Comparison of ENCODE assay signal across 10 mouse cellular contexts in the genomic region with DNA sequence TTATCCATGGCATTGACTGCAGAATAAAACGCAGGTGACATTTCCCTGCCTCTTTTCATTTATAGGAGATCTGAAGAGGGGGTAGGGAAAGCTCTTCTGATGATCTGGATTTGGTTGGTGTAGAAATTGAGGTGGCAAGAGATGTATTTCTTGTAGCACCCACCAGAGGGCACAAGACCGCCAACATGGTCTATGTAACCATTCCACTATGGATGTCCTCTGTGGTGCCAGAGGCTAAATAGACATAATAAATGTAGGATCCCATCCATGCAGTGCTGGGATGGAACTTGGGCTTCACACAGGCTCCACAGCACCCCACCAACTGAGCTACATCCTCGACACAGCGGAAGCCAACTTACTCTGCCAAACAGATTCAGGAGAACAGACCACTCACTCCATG. TPM values are rescaled to one million over a fixed set of nuclear protein-coding genes. Genes with fewer than 3 reads are reported as not detected.
DNase-seq lines count a peak whose midpoint lies in the region; ATAC-seq and TF ChIP-seq lines count a peak whose summit lies in the region.
"Had no signal": no experiment of that assay in that cellular context is flagged by ENCODE, and none has a peak within 500 bp of the region (broad histone marks: within the 10 kb centered on the region; RNA-seq: fewer than 3 reads in every experiment).

No protein-coding gene starts in this region.

- no peaks in the 10 kb centered on the region for H3K36me3 ChIP-seq in kidney, adult 2 months (ENCODE audit: control insufficient read depth, insufficient read depth, low read length)
- no peaks in the 10 kb centered on the region for H3K36me3 ChIP-seq in kidney, embryonic 15.5 days
- H3K36me3 ChIP-seq in hindbrain, embryonic 12.5 days: no peaks in the 10 kb centered on the region
- H3K36me3 ChIP-seq: limb, embryonic 13.5 days had no signal

- no peak overlapping the region for H3K9ac ChIP-seq in kidney, embryonic 15.5 days
- no peak overlapping the region for H3K9ac ChIP-seq in hindbrain, embryonic 12.5 days
- H3K9ac ChIP-seq: limb, embryonic 13.5 days had no signal

- ATAC-seq in kidney, embryonic 15.5 days (replicated peaks; ENCODE audit: low FRiP score): no peak
- ATAC-seq in hindbrain, embryonic 12.5 days (ENCODE audit: low FRiP score): no peak

- no peak overlapping the region for H3K27ac ChIP-seq in kidney, adult 2 months (ENCODE audit: insufficient read depth, low read depth, low read length)
- H3K27ac ChIP-seq in kidney, embryonic 15.5 days: no peak overlapping the region
- H3K27ac ChIP-seq in hindbrain, embryonic 12.5 days: no peak overlapping the region
- H3K27ac ChIP-seq: limb, embryonic 13.5 days had no signal

- WGBS in kidney, adult 2 months: 60% methylated on average over 4 of the region's 4 CpGs
- WGBS in kidney, embryonic 15.5 days: 59% methylated on average over 4 of the region's 4 CpGs
- WGBS in hindbrain, embryonic 12.5 days: 58% methylated on average over 4 of the region's 4 CpGs

- peak; percentile 21 for DNase-seq in adrenal gland, adult 2 months
- DNase-seq in adrenal gland, adult 8-10 months: no peak
- peak; percentile 18 for DNase-seq in kidney, adult 2 months
- DNase-seq in ZHBTc4 (ENCODE audit: low read depth, low spot score): peak; percentile 60
- DNase-seq in lung, postnatal 14 days: peak; percentile 26
- no peak for DNase-seq in gastrocnemius, postnatal 36 days

- intact Hi-C loops in gastrocnemius, postnatal 36 days (cut with DNase I): no loop called here

- H3K4me2 ChIP-seq in kidney, embryonic 15.5 days: no peak overlapping the region
- no peak overlapping the region for H3K4me2 ChIP-seq in hindbrain, embryonic 12.5 days (replicated peaks)
- H3K4me2 ChIP-seq: limb, embryonic 13.5 days had no signal

- no peaks in the 10 kb centered on the region for H3K4me1 ChIP-seq in kidney, adult 2 months (ENCODE audit: control insufficient read depth, insufficient read depth, low read length)
- no peaks in the 10 kb centered on the region for H3K4me1 ChIP-seq in kidney, embryonic 15.5 days
- no peaks in the 10 kb centered on the region for H3K4me1 ChIP-seq in hindbrain, embryonic 12.5 days
- H3K4me1 ChIP-seq: limb, embryonic 13.5 days had no signal

- no peak overlapping the region for H3K4me3 ChIP-seq in kidney, adult 2 months (ENCODE audit: insufficient read depth, low read depth, low read length)
- H3K4me3 ChIP-seq in kidney, embryonic 15.5 days (replicated peaks): no peak overlapping the region
- H3K4me3 ChIP-seq in hindbrain, embryonic 12.5 days: no peak overlapping the region
- H3K4me3 ChIP-seq: erythroblast, embryonic 14.5 days; limb, embryonic 13.5 days had no signal

- no peaks in the 10 kb centered on the region for H3K27me3 ChIP-seq in kidney, adult 2 months (replicated peaks; ENCODE audit: control insufficient read depth, insufficient read depth, low read length)
- H3K27me3 ChIP-seq in kidney, embryonic 15.5 days: no peaks in the 10 kb centered on the region
- no peaks in the 10 kb centered on the region for H3K27me3 ChIP-seq in hindbrain, embryonic 12.5 days
- H3K27me3 ChIP-seq: limb, embryonic 13.5 days had no signal

- TF ChIP-seq CTCF in kidney, adult 2 months (conservative IDR thresholded peaks at IDR 0.05; ENCODE audit: insufficient read depth, insufficient read length, low read depth, low read length): peak; percentile 42

- no peaks in the 10 kb centered on the region for H3K9me3 ChIP-seq in kidney, embryonic 15.5 days (replicated peaks)
- no peaks in the 10 kb centered on the region for H3K9me3 ChIP-seq in hindbrain, embryonic 12.5 days (replicated peaks)
- H3K9me3 ChIP-seq: limb, embryonic 13.5 days had no signal

- TF ChIP-seq POLR2A in kidney, adult 2 months (IDR thresholded peaks at IDR 0.05; ENCODE audit: low read depth, low read length): no peak

RNA-seq across cellular contexts. Expression of gene Tmem177, which starts 6.3 kb away (rescaled TPM):
- 10 to 100 TPM in 1 of 2 experiments, 1 to 10 TPM in 1; 6.1 to 10.9 TPM for total RNA-seq in adrenal gland, adult 2 months (2021)
- polyA plus RNA-seq in adrenal gland, adult 2 months (2012; rRNA removed): 3.4 and 4.1 TPM in 2 replicates
- total RNA-seq in adrenal gland, adult 8-10 months (2022): 10 to 100 TPM in 2 of 4 experiments, 1 to 10 TPM in 2; 7.9 to 11.4 (median 9.1) TPM
- 7.8 and 8.3 TPM in 2 replicates for polyA plus RNA-seq in kidney, adult 2 months (2012; rRNA removed)
- polyA plus RNA-seq in kidney, embryonic 15.5 days (2015; fragmentation: Nextera tagmentation; extraction: Ambion mirVana): 7.6 and 8.1 TPM in 2 replicates
- 1 to 10 TPM; 5.4 to 6.0 TPM for total RNA-seq in gastrocnemius, postnatal 36 days (2021)
- polyA plus RNA-seq in hindbrain, embryonic 12.5 days (2016; fragmentation: Nextera tagmentation; extraction: Ambion mirVana): 8.4 and 9.3 TPM in 2 replicates

Comparison
In these comparisons a context has a peak if more than half of its experiments do, and no peak if none do; other contexts are left out.
1. DNase-seq: peak in adrenal gland, adult 2 months (single experiment), kidney, adult 2 months (single experiment), ZHBTc4 (single experiment) and lung, postnatal 14 days (single experiment); none in adrenal gland, adult 8-10 months (single experiment) and gastrocnemius, postnatal 36 days (0 of 2).